Mouse (Mus musculus) hindbrain, embryonic 14.5 days (tissue): ENCODE results near the gene Syce2. TPM values are rescaled to one million over a fixed set of nuclear protein-coding genes. Genes with fewer than 3 reads are reported as not detected.

Experiments used
- ATAC-seq: fragments of 200-750 bp; cut with Nextera tagmentation; 2 replicates; pipeline ENCODE4 v1.8.0; 2017; ENCODE audit warnings: moderate number of reproducible peaks, mild to moderate bottlenecking, moderate TSS enrichment, moderate library complexity; ENCODE audit not compliant: low FRiP score
- DNase-seq: peaks from one replicate; pipeline ENCODE4 v3.0.0-alpha.2; 2015; ENCODE audit warnings: low spot score
- H3K27ac ChIP-seq: fragments of 300-500 bp; sonication (generic); 2 replicates; pipeline ENCODE4 v1.5.1; 2014; ENCODE audit warnings: mild to moderate bottlenecking, moderate library complexity
- H3K27me3 ChIP-seq: fragments of 300-500 bp; sonication (generic); 2 replicates; pipeline ENCODE4 v1.6.1; 2014; ENCODE audit warnings: mild to moderate bottlenecking, low read length, mixed read lengths; ENCODE audit not compliant: control insufficient read depth, insufficient read depth
- H3K36me3 ChIP-seq: fragments of 300-500 bp; sonication (generic); replicated peaks from 2 replicates; pipeline ENCODE4 v1.6.1; 2014; ENCODE audit not compliant: control insufficient read depth, insufficient read depth
- H3K4me1 ChIP-seq: fragments of 300-500 bp; sonication (generic); replicated peaks from 2 replicates; pipeline ENCODE4 v1.6.1; 2014; ENCODE audit warnings: antibody characterized with exemption, low read length, mixed read lengths; ENCODE audit not compliant: control insufficient read depth, insufficient read depth
- H3K4me2 ChIP-seq: fragments of 300-500 bp; sonication (generic); replicated peaks from 2 replicates; pipeline ENCODE4 v1.6.1; 2014; ENCODE audit warnings: mild to moderate bottlenecking, moderate library complexity
- H3K4me3 ChIP-seq: fragments of 300-500 bp; sonication (generic); replicated peaks from 2 replicates; pipeline ENCODE4 v1.5.1; 2014; ENCODE audit warnings: mild to moderate bottlenecking, low read length
- H3K9ac ChIP-seq: fragments of 300-500 bp; sonication (generic); 2 replicates; pipeline ENCODE4 v1.6.1; 2014
- H3K9me3 ChIP-seq: fragments of 300-500 bp; sonication (generic); 2 replicates; pipeline ENCODE4 v1.6.1; 2016; ENCODE audit warnings: low read length; ENCODE audit not compliant: control insufficient read depth
- WGBS: fragments of 180-500 bp; shearing (Covaris S2); extraction: QIAGEN DNeasy Blood & Tissue Kit; methylation state at CpG from one replicate; pipeline ENCODE4 v1.1.7; 2014; 5-methylcytosine and 5-hydroxymethylcytosine counted together
- polyA plus RNA-seq: library from polyadenylated mRNA; unstranded; fragments of >200 nt; fragmentation: Nextera tagmentation; extraction: Ambion mirVana; gene quantifications from 2 replicates; pipeline ENCODE4 v1.2.1, GENCODE M21; 2014

The Syce2 gene
- polyA plus RNA-seq, 1 experiment from 2014 or later: 27.7 TPM

DNA sequence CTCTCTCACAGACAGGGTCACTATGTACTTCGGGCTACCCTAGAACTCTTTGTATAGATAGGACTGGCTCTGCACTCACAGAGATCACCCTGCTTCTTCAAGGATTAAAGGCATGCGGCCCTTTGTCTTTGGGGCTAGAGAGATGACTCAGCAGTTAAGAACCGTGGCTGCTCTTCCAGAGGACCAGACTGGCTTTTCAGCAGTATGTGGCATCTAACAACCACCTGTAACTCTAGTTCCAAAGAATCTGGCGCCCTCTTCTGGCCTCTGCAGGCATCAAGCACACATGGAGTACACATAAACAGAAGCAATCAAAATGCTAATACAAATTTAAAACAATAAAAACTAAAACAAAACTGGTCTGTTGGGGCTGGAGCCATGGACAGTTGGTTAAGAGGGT lies 42.0 kb downstream of the Syce2 start:
- no peaks in the 10 kb centered on the region for H3K9me3 ChIP-seq
- DNase-seq (no peak), ATAC-seq (no peak)
- H3K4me1 ChIP-seq: 0 out of 2 replicates have a peak, but pooled peaks cover 4% of the 10 kb centered on the region
- H3K27ac ChIP-seq: no peak overlapping the region
- H3K4me2 ChIP-seq: no peak overlapping the region
- H3K4me3 ChIP-seq: no peak overlapping the region
- H3K36me3 ChIP-seq: peaks cover 89% of the 10 kb centered on the region
- no peak overlapping the region for H3K9ac ChIP-seq
- H3K27me3 ChIP-seq: peaks cover 46% of the 10 kb centered on the region
- 29% methylated on average over 4 of the region's 4 CpGs for WGBS

- Histone ChIP-seq H3K4me1 (0 out of 2 replicates have a peak, but pooled peaks cover 4% of the 10 kb centered on the region), H3K4me2 (no peak overlapping the region), H3K9ac (no peak overlapping the region), H3K27ac (no peak overlapping the region), H3K9me3 (no peaks in the 10 kb centered on the region), H3K36me3 (peaks cover 99% of the 10 kb centered on the region), H3K27me3 (peaks cover 38% of the 10 kb centered on the region), H3K4me3 (no peak overlapping the region)
- DNase-seq (no peak), ATAC-seq (no peak)
- WGBS: 93% methylated on average over 8 of the region's 8 CpGs
Observed at GRCm38 (mm10) chr8:84915269-84915668, 43.4 kb downstream of the Syce2 start.

DNA sequence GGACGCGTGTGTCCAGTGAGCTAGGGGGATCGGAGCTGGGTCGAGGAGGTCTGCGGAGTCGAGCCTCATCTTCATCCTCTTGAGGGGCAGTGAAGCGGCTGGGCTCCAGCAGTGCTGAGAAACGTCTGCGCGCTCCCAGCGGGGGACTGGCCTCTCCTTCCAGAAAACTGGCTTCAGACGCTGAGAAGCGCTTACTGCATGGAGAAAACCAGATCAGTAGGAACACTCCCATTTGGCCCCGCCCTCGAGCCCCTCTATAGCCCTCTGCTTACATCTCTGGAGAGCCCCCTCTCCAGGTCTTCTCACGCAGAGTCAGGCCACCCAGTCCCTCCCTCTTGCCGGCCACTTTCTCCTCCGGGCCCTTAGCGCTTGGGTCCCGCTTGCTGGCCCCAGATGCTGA lies 45.9 kb downstream of the Syce2 start:
- WGBS: 27% methylated on average over 20 of the region's 20 CpGs
- ATAC-seq: no peak
- H3K9ac ChIP-seq: no peak overlapping the region
- H3K36me3 ChIP-seq: peaks cover 99% of the 10 kb centered on the region
- H3K4me1 ChIP-seq: 0 out of 2 replicates have a peak, but pooled peaks cover 4% of the 10 kb centered on the region
- H3K4me3 ChIP-seq: no peak overlapping the region
- no peak overlapping the region for H3K4me2 ChIP-seq
- H3K27me3 ChIP-seq: peaks cover 29% of the 10 kb centered on the region
- no peak for DNase-seq
- H3K27ac ChIP-seq: no peak overlapping the region
- no peaks in the 10 kb centered on the region for H3K9me3 ChIP-seq

DNA sequence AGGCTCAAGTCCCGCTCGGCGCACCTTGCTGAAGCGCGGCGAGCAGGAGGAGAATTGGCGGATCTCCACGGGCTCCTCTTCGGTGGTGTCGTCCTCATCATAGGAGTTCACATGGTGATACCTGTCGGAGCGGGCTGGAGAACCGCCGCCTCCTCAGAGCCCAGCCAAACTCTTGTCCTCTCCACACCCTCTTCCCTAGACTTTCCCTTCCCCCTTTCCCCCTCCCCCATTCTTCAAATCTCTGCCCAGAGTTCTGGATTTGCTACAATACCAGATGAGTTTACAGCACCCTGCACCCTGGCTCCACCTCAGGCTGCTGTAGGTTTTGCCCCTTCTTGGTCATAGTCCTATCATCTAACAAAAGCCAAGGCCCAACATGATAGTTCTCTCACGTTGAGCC lies 46.7 kb downstream of the Syce2 start:
- Histone ChIP-seq H3K4me1 (no peaks in the 10 kb centered on the region), H3K9me3 (no peaks in the 10 kb centered on the region), H3K4me2 (no peak overlapping the region), H3K4me3 (no peak overlapping the region), H3K27me3 (peaks cover 29% of the 10 kb centered on the region), H3K27ac (no peak overlapping the region), H3K36me3 (peaks cover 97% of the 10 kb centered on the region), H3K9ac (no peak overlapping the region)
- DNase-seq (no peak), ATAC-seq (no peak)
- WGBS: 89% methylated on average over 15 of the region's 15 CpGs

DNA sequence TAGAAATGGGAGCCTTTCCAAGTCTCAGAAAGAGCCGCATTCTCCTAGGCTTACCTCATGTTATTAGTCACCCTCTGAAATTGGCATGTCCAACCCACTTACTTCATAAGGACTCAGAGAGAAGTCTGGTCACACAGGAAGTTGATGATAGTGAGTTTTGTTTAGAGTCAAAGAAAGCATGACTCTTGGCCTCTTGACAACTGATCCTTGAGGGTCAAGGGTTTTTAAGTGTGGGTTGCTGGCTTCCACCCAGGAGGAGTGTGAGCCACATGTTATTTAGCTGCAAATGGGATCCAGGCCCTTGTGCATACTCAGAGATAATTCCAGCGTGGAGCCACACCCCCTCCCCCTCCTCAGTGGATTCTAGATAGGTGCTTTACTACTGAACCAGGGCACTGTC lies 49.7 kb downstream of the Syce2 start:
- peaks cover under 1% of the 10 kb centered on the region; the same call in 1 of the 2 replicates for H3K27me3 ChIP-seq
- WGBS: 94% methylated on average over 2 of the region's 2 CpGs
- H3K4me1 ChIP-seq: no peaks in the 10 kb centered on the region
- no peak overlapping the region for H3K9ac ChIP-seq
- H3K9me3 ChIP-seq: no peaks in the 10 kb centered on the region
- peaks cover 97% of the 10 kb centered on the region for H3K36me3 ChIP-seq
- H3K4me2 ChIP-seq: no peak overlapping the region
- DNase-seq: no peak
- H3K4me3 ChIP-seq: no peak overlapping the region
- no peak for ATAC-seq
- H3K27ac ChIP-seq: no peak overlapping the region

DNA sequence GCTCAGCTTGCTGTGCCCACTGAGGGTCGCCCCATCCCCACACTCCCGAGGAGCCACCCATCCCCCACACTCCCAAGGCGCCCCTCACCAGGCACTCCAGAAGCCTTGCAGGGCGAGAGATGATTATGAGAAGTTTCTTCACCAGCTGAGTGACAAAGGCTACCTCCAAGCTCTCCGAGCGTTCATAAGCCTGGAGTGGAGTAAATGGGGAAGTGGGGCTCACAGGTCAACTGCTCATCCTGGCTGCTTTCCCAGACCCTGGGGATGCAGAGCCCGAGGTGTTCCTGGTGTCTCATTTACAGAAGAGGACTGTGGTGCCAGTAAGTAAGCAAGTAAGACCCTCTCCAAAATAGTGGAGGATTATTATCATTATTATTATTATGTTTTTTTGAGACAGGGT lies 53.6 kb downstream of the Syce2 start:
- H3K27me3 ChIP-seq: no peaks in the 10 kb centered on the region
- peaks cover 91% of the 10 kb centered on the region for H3K36me3 ChIP-seq
- no peak for ATAC-seq
- peaks cover 3% of the 10 kb centered on the region for H3K4me1 ChIP-seq
- H3K4me3 ChIP-seq: no peak overlapping the region
- H3K4me2 ChIP-seq: no peak overlapping the region
- WGBS: 66% methylated on average over 7 of the region's 7 CpGs
- DNase-seq: no peak
- H3K9ac ChIP-seq: no peak overlapping the region
- H3K9me3 ChIP-seq: no peaks in the 10 kb centered on the region
- H3K27ac ChIP-seq: no peak overlapping the region

DNA sequence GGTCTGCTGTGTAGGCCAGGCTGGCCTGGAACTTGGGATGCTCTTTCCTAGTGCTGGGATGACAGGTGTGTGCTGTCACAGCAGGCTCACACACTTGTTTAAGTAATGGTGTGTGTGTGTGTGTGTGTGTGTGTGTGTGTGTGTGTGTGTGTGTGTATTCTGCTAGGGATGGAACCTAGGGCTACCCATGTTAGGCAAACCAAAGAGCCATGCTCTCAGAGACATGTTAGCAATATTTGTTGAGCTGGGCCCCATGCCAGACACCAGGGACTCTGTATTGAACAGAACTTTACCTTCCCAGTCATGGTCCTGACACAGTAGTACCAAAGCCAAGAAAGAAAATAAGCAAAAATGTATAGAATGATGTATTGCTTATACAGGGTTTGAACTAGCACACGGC lies 55.6 kb downstream of the Syce2 start:
- no peak overlapping the region for H3K9ac ChIP-seq
- H3K4me2 ChIP-seq: no peak overlapping the region
- H3K36me3 ChIP-seq: peaks cover 90% of the 10 kb centered on the region
- no peaks in the 10 kb centered on the region for H3K27me3 ChIP-seq
- no peaks in the 10 kb centered on the region for H3K9me3 ChIP-seq
- H3K27ac ChIP-seq: no peak overlapping the region
- ATAC-seq (no peak), DNase-seq (no peak)
- WGBS: 96% methylated on average over 1 of the region's 1 CpGs
- H3K4me3 ChIP-seq: no peak overlapping the region
- peaks cover 3% of the 10 kb centered on the region for H3K4me1 ChIP-seq

DNA sequence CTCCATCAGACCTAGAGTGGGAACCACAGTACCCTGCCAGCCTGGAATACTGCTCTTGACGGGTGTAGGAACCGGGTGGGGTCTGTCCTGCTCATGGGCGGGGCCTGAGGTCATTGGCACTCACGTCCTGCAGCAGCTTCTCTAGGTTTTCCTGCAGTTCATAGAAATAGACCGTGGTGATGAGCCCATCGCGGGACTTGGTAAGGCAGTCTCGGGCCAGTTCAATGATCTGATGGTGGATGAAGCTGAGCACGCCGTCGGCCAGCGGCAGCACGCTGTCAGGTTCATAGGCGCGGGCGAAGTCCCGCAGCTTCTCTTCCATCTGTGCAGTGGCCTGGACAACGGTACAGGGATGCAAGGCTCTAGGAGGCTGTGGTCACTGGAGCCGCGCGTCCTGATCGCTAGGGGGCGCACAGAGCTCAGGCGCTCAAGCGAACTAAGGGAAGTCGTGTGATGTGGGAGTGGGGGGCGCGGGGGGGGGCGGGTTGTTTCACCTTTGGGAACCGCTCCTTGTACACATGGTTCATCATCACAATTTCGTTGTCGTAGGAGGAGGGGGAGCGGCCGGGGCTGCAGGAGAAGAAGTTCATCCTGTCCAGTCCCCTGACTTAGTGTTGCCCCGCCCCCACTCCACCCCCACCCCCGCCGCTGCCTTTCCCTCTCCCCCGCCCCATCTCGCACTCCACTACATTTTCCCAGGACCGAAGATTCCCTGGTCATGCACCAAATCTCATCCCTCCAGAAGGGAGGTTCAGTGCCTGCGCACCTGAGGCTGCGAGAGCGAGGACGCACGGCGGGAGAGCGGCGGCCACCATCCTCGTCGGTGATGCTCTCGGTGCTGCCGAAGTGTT lies 56.8 kb downstream of the Syce2 start:
- peak overlapping the region; percentile 31; the same call in 1 of the 2 replicates for H3K9ac ChIP-seq
- DNase-seq (peak; percentile 79), ATAC-seq (peak; percentile 74)

GRCm38 (mm10) chr8:84930582-84930981 lies 58.7 kb downstream of the Syce2 start:
- WGBS: 91% methylated on average over 13 of the region's 13 CpGs
- H3K36me3 ChIP-seq: peaks cover 66% of the 10 kb centered on the region
- no peak for ATAC-seq

More for the DNA sequence above, 56.8 kb downstream of the Syce2 start:
- peak overlapping the region; percentile 46 for H3K4me2 ChIP-seq
- H3K9me3 ChIP-seq: no peaks in the 10 kb centered on the region
- WGBS: 4% methylated on average over 47 of the region's 52 CpGs
- peaks cover 85% of the 10 kb centered on the region for H3K36me3 ChIP-seq
- H3K4me1 ChIP-seq: peaks cover 5% of the 10 kb centered on the region
- no peak overlapping the region for H3K27ac ChIP-seq
- peak overlapping the region; percentile 17 for H3K4me3 ChIP-seq
- H3K27me3 ChIP-seq: no peaks in the 10 kb centered on the region

More at GRCm38 (mm10) chr8:84930582-84930981, 58.7 kb downstream of the Syce2 start:
- Histone ChIP-seq H3K4me3 (no peak overlapping the region), H3K27me3 (no peaks in the 10 kb centered on the region), H3K4me1 (peaks cover 24% of the 10 kb centered on the region), H3K9me3 (no peaks in the 10 kb centered on the region), H3K4me2 (no peak overlapping the region), H3K9ac (no peak overlapping the region), H3K27ac (no peak overlapping the region)
- no peak for DNase-seq
